8 mouse cellular contexts compared by ENCODE assay signal in the genomic region with DNA sequence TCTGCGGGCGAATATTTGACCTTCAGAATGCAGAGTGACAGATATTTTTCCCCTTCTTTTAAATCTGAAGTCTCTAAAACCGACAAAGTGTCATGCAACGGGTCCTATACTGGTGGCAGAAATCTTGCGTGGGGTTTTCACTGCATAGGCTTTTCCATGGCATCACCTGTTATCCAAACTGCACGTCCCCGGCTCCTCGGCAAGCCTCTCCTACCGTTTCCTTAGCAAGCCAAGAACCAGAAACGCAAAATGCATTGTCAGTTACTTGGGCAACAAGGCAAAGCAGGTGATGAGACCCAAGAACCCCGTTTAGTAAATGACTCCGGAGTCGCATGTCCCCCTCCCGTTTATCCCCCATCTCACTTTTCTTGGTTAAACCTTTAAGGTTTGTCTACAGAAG. TPM values are rescaled to one million over a fixed set of nuclear protein-coding genes. Genes with fewer than 3 reads are reported as not detected.
DNase-seq lines count a peak whose midpoint lies in the region; ATAC-seq and TF ChIP-seq lines count a peak whose summit lies in the region.

No protein-coding gene starts in this region.

- intact Hi-C loops in heart, adult 2 months (cut with DNase I): loop anchor here (2.0 to 5.0 kb wide), 2 partner anchors 44 to 113 kb away; no protein-coding TSS in a partner anchor

- peaks cover 8% of the 10 kb centered on the region for H3K36me3 ChIP-seq in heart, adult 2 months (ENCODE audit: control insufficient read depth, insufficient read depth, low read length)
- no peaks in the 10 kb centered on the region for H3K36me3 ChIP-seq in testis, adult 2 months (ENCODE audit: control insufficient read depth, insufficient read depth, low read length)
- no peaks in the 10 kb centered on the region for H3K36me3 ChIP-seq in limb, embryonic 11.5 days (ENCODE audit: control insufficient read depth, insufficient read depth, low read length)
- H3K36me3 ChIP-seq in splenic B cell, adult 2 months (ENCODE audit: control insufficient read depth, insufficient read depth, low read length, poor library complexity, severe bottlenecking): no peaks in the 10 kb centered on the region

- ATAC-seq in limb, embryonic 11.5 days (ENCODE audit: insufficient number of reproducible peaks, low FRiP score, low TSS enrichment, low read depth): no peak

- peaks cover 3% of the 10 kb centered on the region; the same call in 1 of the 2 replicates for H3K79me2 ChIP-seq in heart, adult 2 months (replicated peaks; ENCODE audit: control insufficient read depth, insufficient read depth, low read length)

- peak overlapping the region; percentile 88 for H3K9ac ChIP-seq in heart, adult 2 months (ENCODE audit: low read depth, low read length)
- peak overlapping the region; percentile 89 for H3K9ac ChIP-seq in limb, embryonic 11.5 days (ENCODE audit: low read length)

- no peak for TF ChIP-seq POLR2A in heart, adult 2 months (IDR thresholded peaks at IDR 0.05; ENCODE audit: insufficient read depth, low read depth, low read length)
- TF ChIP-seq POLR2A in testis, adult 2 months (IDR thresholded peaks at IDR 0.05; ENCODE audit: control insufficient read depth, low read depth, low read length): 0 out of 2 replicates have a peak, but pooled peaks have one; percentile 5

- TF ChIP-seq CTCF in heart, adult 2 months (IDR thresholded peaks at IDR 0.05): no peak
- no peak for TF ChIP-seq CTCF in testis, adult 2 months (IDR thresholded peaks at IDR 0.05; ENCODE audit: control insufficient read depth, insufficient read depth, insufficient replicate concordance, low read depth, low read length)

- DNase-seq in heart, adult 2 months: no peak
- DNase-seq in heart, adult 11 months: no peak
- no peak for DNase-seq in testis, postnatal 14 days (ENCODE audit: low spot score)
- DNase-seq in limb, embryonic 11.5 days (ENCODE audit: low spot score): no peak
- peak; percentile 15 for DNase-seq in splenic B cell, adult 2 months (ENCODE audit: low read depth, low spot score)
- no peak for DNase-seq in thymus, postnatal 36 days
- no peak for DNase-seq in cerebellum, postnatal 25 days

- H3K9me3 ChIP-seq in limb, embryonic 11.5 days (ENCODE audit: control insufficient read depth, low read length): no peaks in the 10 kb centered on the region

- no peak for TF ChIP-seq EP300 in heart, adult 2 months (IDR thresholded peaks at IDR 0.05; ENCODE audit: insufficient read depth, low read depth, low read length)

- H3K4me3 ChIP-seq in heart, adult 2 months: peak overlapping the region; percentile 84
- peak overlapping the region; percentile 91 for H3K4me3 ChIP-seq in testis, adult 2 months (ENCODE audit: control insufficient read depth, low read depth, low read length)
- peak overlapping the region; percentile 73 for H3K4me3 ChIP-seq in limb, embryonic 11.5 days (ENCODE audit: low read depth, low read length)

- H3K27me3 ChIP-seq in heart, adult 2 months (ENCODE audit: control insufficient read depth, insufficient read depth, low read length): no peaks in the 10 kb centered on the region
- no peaks in the 10 kb centered on the region for H3K27me3 ChIP-seq in testis, adult 2 months (ENCODE audit: control insufficient read depth, insufficient read depth, low read length)
- H3K27me3 ChIP-seq in limb, embryonic 11.5 days (ENCODE audit: control insufficient read depth, insufficient read depth, low read length): no peaks in the 10 kb centered on the region
- H3K27me3 ChIP-seq in splenic B cell, adult 2 months (ENCODE audit: control insufficient read depth, insufficient read depth, low read length, poor library complexity, severe bottlenecking): no peaks in the 10 kb centered on the region

- H3K27ac ChIP-seq in heart, adult 2 months: peak overlapping the region; percentile 97
- H3K27ac ChIP-seq in testis, adult 2 months (ENCODE audit: control insufficient read depth, insufficient read depth, low read depth, low read length): peak overlapping the region; percentile 30
- no peak overlapping the region for H3K27ac ChIP-seq in limb, embryonic 11.5 days (replicated peaks; ENCODE audit: low read depth, low read length)

- H3K4me2 ChIP-seq in limb, embryonic 11.5 days (ENCODE audit: low read depth, severe bottlenecking): peak overlapping the region; percentile 70

- peaks cover 3% of the 10 kb centered on the region for H3K4me1 ChIP-seq in heart, adult 2 months (ENCODE audit: control insufficient read depth, insufficient read depth, low read length)
- peaks cover 18% of the 10 kb centered on the region for H3K4me1 ChIP-seq in testis, adult 2 months (ENCODE audit: control insufficient read depth, insufficient read depth, low read length)
- peaks cover 3% of the 10 kb centered on the region; the same call in 1 of the 2 replicates for H3K4me1 ChIP-seq in limb, embryonic 11.5 days (ENCODE audit: control insufficient read depth, insufficient read depth, low read length)

- 4% methylated on average over 14 of the region's 14 CpGs for WGBS in heart, adult 2 months
- WGBS in limb, embryonic 11.5 days: 9% methylated on average over 14 of the region's 14 CpGs

RNA-seq across cellular contexts. Expression of a gene that starts 0.8 kb away (rescaled TPM):
- 100 to 1,000 TPM in 1 of 2 experiments, 10 to 100 TPM in 1; 81.8 to 104 TPM for total RNA-seq in heart, adult 2 months (2021)
- polyA plus RNA-seq in heart, adult 2 months (2012; rRNA removed): 22.5 and 45.3 TPM in 2 replicates
- polyA plus RNA-seq in testis, adult 2 months (2012; rRNA removed): 16.6 and 23.1 TPM in 2 replicates
- polyA plus RNA-seq in limb, embryonic 11.5 days (2014; fragmentation: Nextera tagmentation; extraction: Ambion mirVana): 22.2 and 28.4 TPM in 2 replicates

RNA-seq across cellular contexts. Expression of a gene that starts 53.4 kb away (rescaled TPM):
- 10 to 100 TPM; 11.1 to 13.5 TPM for total RNA-seq in heart, adult 2 months (2021)
- 8.8 and 9.7 TPM in 2 replicates for polyA plus RNA-seq in heart, adult 2 months (2012; rRNA removed)
- polyA plus RNA-seq in testis, adult 2 months (2012; rRNA removed): 22.6 and 22.9 TPM in 2 replicates
- polyA plus RNA-seq in limb, embryonic 11.5 days (2014; fragmentation: Nextera tagmentation; extraction: Ambion mirVana): 24.4 and 31.5 TPM in 2 replicates
